Mouse (Mus musculus) embryonic facial prominence, embryonic 15.5 days (tissue): Measurements from ENCODE around the gene Krt76. TPM values are rescaled to one million over a fixed set of nuclear protein-coding genes. Genes with fewer than 3 reads are reported as not detected.

Experiments used
- ATAC-seq: fragments of 200-750 bp; cut with Nextera tagmentation; 2 replicates; pipeline ENCODE4 v1.8.0; 2017; ENCODE audit warnings: low read depth, moderate TSS enrichment; ENCODE audit not compliant: insufficient number of reproducible peaks, low FRiP score, low TSS enrichment
- H3K27ac ChIP-seq: fragments of 300-500 bp; sonication (generic); replicated peaks from 2 replicates; pipeline ENCODE4 v1.5.1; 2015; ENCODE audit warnings: mild to moderate bottlenecking, inconsistent platforms
- H3K27me3 ChIP-seq: fragments of 300-500 bp; sonication (generic); 2 replicates; pipeline ENCODE4 v1.6.1; 2015; ENCODE audit warnings: inconsistent platforms
- H3K36me3 ChIP-seq: fragments of 300-500 bp; sonication (generic); 2 replicates; pipeline ENCODE4 v1.6.1; 2015; ENCODE audit warnings: mild to moderate bottlenecking, inconsistent platforms
- H3K4me1 ChIP-seq: fragments of 300-500 bp; sonication (generic); 2 replicates; pipeline ENCODE4 v1.6.1; 2015; ENCODE audit warnings: inconsistent platforms
- H3K4me2 ChIP-seq: fragments of 300-500 bp; sonication (generic); replicated peaks from 2 replicates; pipeline ENCODE4 v1.6.1; 2015; ENCODE audit warnings: mild to moderate bottlenecking, inconsistent platforms
- H3K4me3 ChIP-seq: fragments of 300-500 bp; sonication (generic); replicated peaks from 2 replicates; pipeline ENCODE4 v1.5.1; 2015; ENCODE audit warnings: mild to moderate bottlenecking, inconsistent platforms
- H3K9ac ChIP-seq: fragments of 300-500 bp; sonication (generic); 2 replicates; pipeline ENCODE4 v1.6.1; 2015; ENCODE audit warnings: inconsistent platforms
- H3K9me3 ChIP-seq: fragments of 300-500 bp; sonication (generic); replicated peaks from 2 replicates; pipeline ENCODE4 v1.6.1; 2016; ENCODE audit warnings: inconsistent platforms
- WGBS: fragments of 180-500 bp; shearing (Covaris S2); methylation state at CpG from one replicate; pipeline ENCODE4 v1.1.7; 2015; 5-methylcytosine and 5-hydroxymethylcytosine counted together
- polyA plus RNA-seq: library from polyadenylated mRNA; unstranded; fragments of >200 nt; fragmentation: Nextera tagmentation; extraction: Ambion mirVana; gene quantifications from 2 replicates; pipeline ENCODE4 v1.2.1, GENCODE M21; 2015

The Krt76 gene
- 0.63 and 2.2 TPM in 2 replicates for polyA plus RNA-seq

GRCm38 (mm10) chr15:101892820-101893219 is at the start of gene Krt76:
TSS of gene Krt76 (minus strand) at chr15:101892920.
- no peak within 1 kb of the TSS for H3K27ac ChIP-seq
- ATAC-seq, result no peak
- no peaks in the 10 kb centered on the region for H3K36me3 ChIP-seq
- no peak within 1 kb of the TSS for H3K9ac ChIP-seq
- H3K4me1 ChIP-seq, result no peaks in the 10 kb centered on the region
- H3K4me3 ChIP-seq, result no peak within 1 kb of the TSS
- WGBS, result 40% methylated on average over 4 of the region's 4 CpGs
- no peak within 1 kb of the TSS for H3K4me2 ChIP-seq
- H3K27me3 ChIP-seq, result no peaks in the 10 kb centered on the region; the same call in 1 of the 2 replicates
- no peaks in the 10 kb centered on the region for H3K9me3 ChIP-seq

- ATAC-seq, result no peak
- 49% methylated on average over 8 of the region's 8 CpGs for WGBS
- Histone ChIP-seq H3K9me3 (no peaks in the 10 kb centered on the region), H3K27me3 (no peaks in the 10 kb centered on the region), H3K9ac (no peak overlapping the region), H3K4me1 (peaks cover 10% of the 10 kb centered on the region; the same call in 1 of the 2 replicates), H3K27ac (no peak overlapping the region), H3K36me3 (no peaks in the 10 kb centered on the region), H3K4me3 (no peak overlapping the region), H3K4me2 (no peak overlapping the region)
These were observed 49.2 kb upstream of the Krt76 start for GRCm38 (mm10) chr15:101941948-101942347.

GRCm38 (mm10) chr15:101940274-101940829 is 47.6 kb upstream of the Krt76 start, which contains the start of gene Krt79:
TSS of gene Krt79 (minus strand) at chr15:101940324.
- Histone ChIP-seq H3K27ac (no peak within 1 kb of the TSS), H3K4me2 (no peak within 1 kb of the TSS), H3K4me1 (peaks cover 9% of the 10 kb centered on the region; the same call in 1 of the 2 replicates), H3K4me3 (no peak within 1 kb of the TSS), H3K27me3 (no peaks in the 10 kb centered on the region), H3K9me3 (no peaks in the 10 kb centered on the region), H3K36me3 (no peaks in the 10 kb centered on the region), H3K9ac (no peak within 1 kb of the TSS)
- WGBS, result 72% methylated on average over 6 of the region's 6 CpGs
- no peak for ATAC-seq

- ATAC-seq, result no peak
- H3K36me3 ChIP-seq, result no peaks in the 10 kb centered on the region
- H3K27ac ChIP-seq, result no peak overlapping the region
- H3K27me3 ChIP-seq, result no peaks in the 10 kb centered on the region
- H3K4me2 ChIP-seq, result no peak overlapping the region
- WGBS, result 72% methylated on average over 9 of the region's 9 CpGs
- H3K9me3 ChIP-seq, result no peaks in the 10 kb centered on the region
- no peak overlapping the region for H3K4me3 ChIP-seq
- H3K9ac ChIP-seq, result no peak overlapping the region
- peaks cover 5% of the 10 kb centered on the region; the same call in 1 of the 2 replicates for H3K4me1 ChIP-seq
These were observed 46.0 kb upstream of the Krt76 start for GRCm38 (mm10) chr15:101938600-101939308.

- peaks cover 17% of the 10 kb centered on the region for H3K27me3 ChIP-seq
- peaks cover 21% of the 10 kb centered on the region for H3K4me1 ChIP-seq
- no peak overlapping the region for H3K4me3 ChIP-seq
- H3K4me2 ChIP-seq, result no peak overlapping the region
- no peak overlapping the region for H3K9ac ChIP-seq
- WGBS, result 42% methylated on average over 6 of the region's 6 CpGs
- no peak for ATAC-seq
- H3K27ac ChIP-seq, result no peak overlapping the region
- H3K9me3 ChIP-seq, result no peaks in the 10 kb centered on the region
- H3K36me3 ChIP-seq, result no peaks in the 10 kb centered on the region
These were observed 40.3 kb upstream of the Krt76 start for GRCm38 (mm10) chr15:101933024-101933423.

- ATAC-seq, result no peak
- Histone ChIP-seq H3K27ac (no peak overlapping the region), H3K27me3 (peaks cover 17% of the 10 kb centered on the region), H3K9ac (no peak overlapping the region), H3K9me3 (no peaks in the 10 kb centered on the region), H3K4me2 (peak overlapping the region; percentile 41), H3K4me1 (peaks cover 21% of the 10 kb centered on the region), H3K36me3 (no peaks in the 10 kb centered on the region), H3K4me3 (peak overlapping the region; percentile 16)
- WGBS, result 8% methylated on average over 17 of the region's 17 CpGs
These were observed 36.9 kb upstream of the Krt76 start for GRCm38 (mm10) chr15:101929666-101930065.

- no peak overlapping the region for H3K4me3 ChIP-seq
- H3K4me2 ChIP-seq, result no peak overlapping the region
- H3K36me3 ChIP-seq, result no peaks in the 10 kb centered on the region
- H3K27ac ChIP-seq, result no peak overlapping the region
- H3K4me1 ChIP-seq, result peaks cover 21% of the 10 kb centered on the region
- peaks cover 17% of the 10 kb centered on the region for H3K27me3 ChIP-seq
- ATAC-seq, result no peak
- WGBS, result 25% methylated on average over 9 of the region's 9 CpGs
- H3K9me3 ChIP-seq, result no peaks in the 10 kb centered on the region
- H3K9ac ChIP-seq, result no peak overlapping the region
These were observed 36.4 kb upstream of the Krt76 start for GRCm38 (mm10) chr15:101929087-101929486.

- WGBS, result 65% methylated on average over 12 of the region's 12 CpGs
- no peak overlapping the region for H3K27ac ChIP-seq
These were observed 34.8 kb upstream of the Krt76 start for GRCm38 (mm10) chr15:101927340-101928080.

GRCm38 (mm10) chr15:101925041-101925440 is 32.3 kb upstream of the Krt76 start:
- Histone ChIP-seq H3K36me3 (no peaks in the 10 kb centered on the region), H3K9me3 (no peaks in the 10 kb centered on the region), H3K4me3 (no peak overlapping the region), H3K27me3 (peaks cover 5% of the 10 kb centered on the region; the same call in 1 of the 2 replicates), H3K4me1 (peaks cover 11% of the 10 kb centered on the region), H3K9ac (no peak overlapping the region), H3K4me2 (no peak overlapping the region), H3K27ac (no peak overlapping the region)
- no peak for ATAC-seq
- 64% methylated on average over 1 of the region's 1 CpGs for WGBS

More at GRCm38 (mm10) chr15:101927340-101928080, 34.8 kb upstream of the Krt76 start:
- H3K4me1 ChIP-seq, result peaks cover 18% of the 10 kb centered on the region
- peaks cover 17% of the 10 kb centered on the region for H3K27me3 ChIP-seq
- no peak for ATAC-seq
- no peak overlapping the region for H3K9ac ChIP-seq
- no peak overlapping the region for H3K4me2 ChIP-seq
- no peaks in the 10 kb centered on the region for H3K9me3 ChIP-seq
- H3K36me3 ChIP-seq, result no peaks in the 10 kb centered on the region
- H3K4me3 ChIP-seq, result no peak overlapping the region

GRCm38 (mm10) chr15:101924635-101925034 is 31.9 kb upstream of the Krt76 start, which contains the start of gene Krt4:
TSS of gene Krt4 (minus strand) at chr15:101924735.
- 70% methylated on average over 11 of the region's 11 CpGs for WGBS
- H3K4me3 ChIP-seq, result no peak within 1 kb of the TSS
- H3K9ac ChIP-seq, result no peak within 1 kb of the TSS
- H3K27ac ChIP-seq, result no peak within 1 kb of the TSS
- H3K4me1 ChIP-seq, result peaks cover 7% of the 10 kb centered on the region
- H3K9me3 ChIP-seq, result no peaks in the 10 kb centered on the region
- H3K27me3 ChIP-seq, result peaks cover 1% of the 10 kb centered on the region; the same call in 1 of the 2 replicates
- no peaks in the 10 kb centered on the region for H3K36me3 ChIP-seq
- no peak within 1 kb of the TSS for H3K4me2 ChIP-seq
- ATAC-seq, result no peak

- WGBS, result 88% methylated on average over 2 of the region's 2 CpGs
- Histone ChIP-seq H3K4me1 (no peaks in the 10 kb centered on the region), H3K4me2 (no peak overlapping the region), H3K9ac (no peak overlapping the region), H3K36me3 (no peaks in the 10 kb centered on the region), H3K9me3 (no peaks in the 10 kb centered on the region), H3K4me3 (no peak overlapping the region), H3K27ac (no peak overlapping the region), H3K27me3 (no peaks in the 10 kb centered on the region)
- ATAC-seq, result no peak
These were observed 29.6 kb upstream of the Krt76 start for GRCm38 (mm10) chr15:101922296-101922695.
